Mouse (Mus musculus) heart, embryonic 13.5 days (tissue): ENCODE measurements around the gene Gm45713. TPM values are rescaled to one million over a fixed set of nuclear protein-coding genes. Genes with fewer than 3 reads are reported as not detected.

ENCODE experiments used
- ATAC-seq: fragments of 200-750 bp; cut with Nextera tagmentation; 2 replicates; pipeline ENCODE4 v1.8.0; 2017; ENCODE audit warnings: moderate TSS enrichment; ENCODE audit not compliant: insufficient number of reproducible peaks, low FRiP score, low TSS enrichment; ENCODE audit errors: extremely low read depth
- H3K27ac ChIP-seq: fragments of 300-500 bp; sonication (generic); replicated peaks from 2 replicates; pipeline ENCODE4 v1.5.1; 2015; ENCODE audit warnings: moderate library complexity, mild to moderate bottlenecking, inconsistent platforms
- H3K27me3 ChIP-seq: fragments of 300-500 bp; sonication (generic); replicated peaks from 2 replicates; pipeline ENCODE4 v1.6.1; 2015; ENCODE audit warnings: mild to moderate bottlenecking, inconsistent platforms
- H3K36me3 ChIP-seq: fragments of 300-500 bp; sonication (generic); 2 replicates; pipeline ENCODE4 v1.6.1; 2015; ENCODE audit warnings: mild to moderate bottlenecking, inconsistent platforms
- H3K4me1 ChIP-seq: fragments of 300-500 bp; sonication (generic); 2 replicates; pipeline ENCODE4 v1.6.1; 2015; ENCODE audit warnings: inconsistent platforms
- H3K4me2 ChIP-seq: fragments of 300-500 bp; sonication (generic); 2 replicates; pipeline ENCODE4 v1.6.1; 2015; ENCODE audit warnings: inconsistent platforms, mild to moderate bottlenecking, moderate library complexity
- H3K4me3 ChIP-seq: fragments of 300-500 bp; sonication (generic); 2 replicates; pipeline ENCODE4 v1.5.1; 2015; ENCODE audit warnings: moderate library complexity, mild to moderate bottlenecking, inconsistent platforms
- H3K9ac ChIP-seq: fragments of 300-500 bp; sonication (generic); 2 replicates; pipeline ENCODE4 v1.6.1; 2015; ENCODE audit warnings: inconsistent platforms, mild to moderate bottlenecking, moderate library complexity
- H3K9me3 ChIP-seq: fragments of 300-500 bp; sonication (generic); 2 replicates; pipeline ENCODE4 v1.6.1; 2016; ENCODE audit warnings: inconsistent platforms
- WGBS: fragments of 180-500 bp; shearing (Covaris S2); methylation state at CpG from one replicate; pipeline ENCODE4 v1.1.7; 2015; ENCODE audit warnings: mixed read lengths; 5-methylcytosine and 5-hydroxymethylcytosine counted together
- polyA plus RNA-seq: library from polyadenylated mRNA; unstranded; fragments of >200 nt; fragmentation: Nextera tagmentation; extraction: Ambion mirVana; gene quantifications from 2 replicates; pipeline ENCODE4 v1.2.1, GENCODE M21; 2015

The Gm45713 gene
- polyA plus RNA-seq: 0.17 TPM in 1 of 2 replicates, not detected in the other

- peaks cover 39% of the 10 kb centered on the region for H3K4me1 ChIP-seq
- peaks cover 7% of the 10 kb centered on the region; the same call in 1 of the 2 replicates for H3K27me3 ChIP-seq
- H3K36me3 ChIP-seq: no peaks in the 10 kb centered on the region
- H3K27ac ChIP-seq: peak within 1 kb of the TSS; percentile 65
- H3K9me3 ChIP-seq: no peaks in the 10 kb centered on the region
- H3K9ac ChIP-seq: peak within 1 kb of the TSS; percentile 89
- H3K4me3 ChIP-seq: peak within 1 kb of the TSS; percentile 76
- ATAC-seq: peak; percentile 58
- peak within 1 kb of the TSS; percentile 86 for H3K4me2 ChIP-seq
- 2% methylated on average over 29 of the region's 29 CpGs for WGBS
These were observed at the start of gene Gm45713, which contains the start of gene Flt3l for GRCm38 (mm10) chr7:45135993-45136567. TSS of gene Gm45713 (minus strand) at chr7:45136231. TSS of gene Flt3l (minus strand) at chr7:45136432.

GRCm38 (mm10) chr7:45183672-45184071, 47.6 kb upstream of the Gm45713 start:
- peaks cover 99% of the 10 kb centered on the region for H3K27me3 ChIP-seq
- no peak overlapping the region for H3K27ac ChIP-seq
- H3K36me3 ChIP-seq: no peaks in the 10 kb centered on the region
- no peaks in the 10 kb centered on the region for H3K9me3 ChIP-seq
- WGBS: 58% methylated on average over 7 of the region's 7 CpGs
- no peak overlapping the region for H3K9ac ChIP-seq
- H3K4me3 ChIP-seq: no peak overlapping the region
- ATAC-seq: no peak
- peaks cover 21% of the 10 kb centered on the region for H3K4me1 ChIP-seq
- H3K4me2 ChIP-seq: no peak overlapping the region

GRCm38 (mm10) chr7:45182606-45183005, 46.6 kb upstream of the Gm45713 start:
- H3K9me3 ChIP-seq: no peaks in the 10 kb centered on the region
- peak overlapping the region; percentile 65 for H3K9ac ChIP-seq
- 17% methylated on average over 11 of the region's 11 CpGs for WGBS
- peaks cover 99% of the 10 kb centered on the region for H3K27me3 ChIP-seq
- H3K27ac ChIP-seq: no peak overlapping the region
- H3K36me3 ChIP-seq: no peaks in the 10 kb centered on the region
- peaks cover 21% of the 10 kb centered on the region for H3K4me1 ChIP-seq
- peak overlapping the region; percentile 44 for H3K4me3 ChIP-seq
- peak overlapping the region; percentile 69 for H3K4me2 ChIP-seq
- no peak for ATAC-seq

DNA sequence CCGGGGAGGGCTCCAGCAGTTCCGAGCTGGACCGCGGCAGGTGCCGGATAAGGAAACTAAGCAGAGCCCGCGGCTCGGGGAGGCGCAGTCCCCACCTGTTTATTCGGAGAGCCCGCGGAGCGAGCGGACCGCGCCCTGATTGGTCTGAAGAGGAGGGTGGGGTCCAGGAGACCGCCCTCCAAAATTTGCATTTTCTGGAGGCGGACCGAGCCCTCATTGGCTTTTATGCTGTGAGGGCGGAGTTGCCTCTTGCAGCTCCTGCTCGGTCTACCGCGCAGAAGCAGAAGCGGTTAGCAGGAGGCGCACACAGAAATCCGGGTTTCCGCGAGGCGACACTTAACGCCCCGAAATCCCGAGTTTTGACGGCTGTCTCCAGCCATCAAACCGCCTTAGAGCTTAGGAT, 46.2 kb upstream of the Gm45713 start:
- H3K9me3 ChIP-seq: no peaks in the 10 kb centered on the region
- H3K27ac ChIP-seq: no peak overlapping the region
- peaks cover 21% of the 10 kb centered on the region for H3K4me1 ChIP-seq
- no peaks in the 10 kb centered on the region for H3K36me3 ChIP-seq
- under 1% methylated on average over 34 of the region's 34 CpGs for WGBS
- H3K4me3 ChIP-seq: peak overlapping the region; percentile 44
- H3K27me3 ChIP-seq: peaks cover 100% of the 10 kb centered on the region
- peak overlapping the region; percentile 65 for H3K9ac ChIP-seq
- ATAC-seq: peak; percentile 65; the same call in 1 of the 2 replicates
- H3K4me2 ChIP-seq: peak overlapping the region; percentile 69

DNA sequence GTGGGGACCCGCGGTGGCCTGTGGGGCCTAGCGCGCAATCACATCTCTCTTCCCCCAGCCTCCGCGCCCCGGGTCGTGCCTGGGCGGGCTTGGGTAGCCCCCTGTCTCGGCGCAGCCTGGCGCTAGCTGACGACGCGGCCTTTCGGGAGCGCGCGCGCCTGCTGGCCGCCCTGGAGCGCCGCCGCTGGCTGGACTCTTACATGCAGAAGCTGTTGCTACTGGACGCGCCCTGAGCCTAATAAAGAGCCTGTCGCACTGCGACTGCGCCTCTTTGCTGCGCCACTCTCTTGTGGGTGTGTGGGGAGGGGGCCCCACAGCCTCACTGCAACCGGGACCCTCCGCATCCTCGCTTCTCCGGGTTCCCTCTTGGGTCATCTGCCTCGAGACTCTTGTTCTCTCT, 45.5 kb upstream of the Gm45713 start:
- Histone ChIP-seq H3K4me2 (peak overlapping the region; percentile 69), H3K4me3 (peak overlapping the region; percentile 44), H3K27ac (no peak overlapping the region), H3K36me3 (no peaks in the 10 kb centered on the region), H3K9me3 (no peaks in the 10 kb centered on the region), H3K27me3 (peaks cover 100% of the 10 kb centered on the region), H3K4me1 (peaks cover 21% of the 10 kb centered on the region), H3K9ac (peak overlapping the region; percentile 40; the same call in 1 of the 2 replicates)
- WGBS: 4% methylated on average over 35 of the region's 35 CpGs
- ATAC-seq: no peak

GRCm38 (mm10) chr7:45180896-45181477, 45.0 kb upstream of the Gm45713 start, which contains the start of gene Pth2:
TSS of gene Pth2 (plus strand) at chr7:45180995.
- ATAC-seq: no peak
- peaks cover 100% of the 10 kb centered on the region for H3K27me3 ChIP-seq
- peak within 1 kb of the TSS; percentile 40; the same call in 1 of the 2 replicates for H3K9ac ChIP-seq
- 21% methylated on average over 20 of the region's 20 CpGs for WGBS
- no peaks in the 10 kb centered on the region for H3K9me3 ChIP-seq
- H3K4me2 ChIP-seq: peak within 1 kb of the TSS; percentile 69
- peak within 1 kb of the TSS; percentile 44 for H3K4me3 ChIP-seq
- H3K36me3 ChIP-seq: no peaks in the 10 kb centered on the region
- no peak within 1 kb of the TSS for H3K27ac ChIP-seq
- peaks cover 27% of the 10 kb centered on the region for H3K4me1 ChIP-seq

GRCm38 (mm10) chr7:45179469-45179868, 43.4 kb upstream of the Gm45713 start, which contains the start of gene Gfy:
TSS of gene Gfy (minus strand) at chr7:45179569.
- H3K4me3 ChIP-seq: no peak within 1 kb of the TSS
- WGBS: 27% methylated on average over 7 of the region's 7 CpGs
- ATAC-seq: no peak
- H3K4me2 ChIP-seq: no peak within 1 kb of the TSS
- no peak within 1 kb of the TSS for H3K9ac ChIP-seq
- H3K27me3 ChIP-seq: peaks cover 100% of the 10 kb centered on the region
- H3K4me1 ChIP-seq: peaks cover 33% of the 10 kb centered on the region
- no peaks in the 10 kb centered on the region for H3K9me3 ChIP-seq
- no peak within 1 kb of the TSS for H3K27ac ChIP-seq
- H3K36me3 ChIP-seq: no peaks in the 10 kb centered on the region

DNA sequence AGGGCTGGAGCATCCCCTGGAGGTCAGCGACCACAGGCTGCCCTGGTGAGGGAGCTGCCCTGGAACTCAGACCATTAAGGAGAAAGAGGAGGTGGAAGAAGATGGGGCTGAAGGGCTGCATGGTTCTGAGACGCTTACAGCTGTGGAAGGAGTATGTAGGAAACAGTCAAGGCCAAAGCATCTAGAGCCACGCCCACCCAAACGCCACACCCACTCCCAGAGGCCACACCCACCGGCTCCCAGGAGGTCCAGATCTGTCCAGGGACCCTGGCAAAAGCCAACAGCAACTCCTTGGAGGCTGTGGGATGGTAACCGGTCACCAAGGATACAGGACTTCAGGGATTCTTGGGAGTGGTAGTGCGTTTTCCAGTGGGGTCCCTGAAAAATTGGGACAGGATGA, 42.5 kb upstream of the Gm45713 start:
- Histone ChIP-seq H3K4me2 (no peak overlapping the region), H3K27ac (no peak overlapping the region), H3K9me3 (no peaks in the 10 kb centered on the region), H3K36me3 (no peaks in the 10 kb centered on the region), H3K27me3 (peaks cover 99% of the 10 kb centered on the region), H3K9ac (no peak overlapping the region), H3K4me3 (no peak overlapping the region), H3K4me1 (peaks cover 33% of the 10 kb centered on the region)
- WGBS: 17% methylated on average over 7 of the region's 7 CpGs
- no peak for ATAC-seq

- Histone ChIP-seq H3K9me3 (peaks cover 11% of the 10 kb centered on the region; the same call in 1 of the 2 replicates), H3K4me1 (peaks cover 21% of the 10 kb centered on the region), H3K4me2 (peak overlapping the region; percentile 56), H3K9ac (peak overlapping the region; percentile 40; the same call in 1 of the 2 replicates), H3K36me3 (no peaks in the 10 kb centered on the region), H3K27me3 (peaks cover 97% of the 10 kb centered on the region), H3K27ac (no peak overlapping the region), H3K4me3 (peak overlapping the region; percentile 34)
- WGBS: 4% methylated on average over 31 of the region's 31 CpGs
- ATAC-seq: no peak
These were observed 40.3 kb upstream of the Gm45713 start for GRCm38 (mm10) chr7:45176356-45176755.

DNA sequence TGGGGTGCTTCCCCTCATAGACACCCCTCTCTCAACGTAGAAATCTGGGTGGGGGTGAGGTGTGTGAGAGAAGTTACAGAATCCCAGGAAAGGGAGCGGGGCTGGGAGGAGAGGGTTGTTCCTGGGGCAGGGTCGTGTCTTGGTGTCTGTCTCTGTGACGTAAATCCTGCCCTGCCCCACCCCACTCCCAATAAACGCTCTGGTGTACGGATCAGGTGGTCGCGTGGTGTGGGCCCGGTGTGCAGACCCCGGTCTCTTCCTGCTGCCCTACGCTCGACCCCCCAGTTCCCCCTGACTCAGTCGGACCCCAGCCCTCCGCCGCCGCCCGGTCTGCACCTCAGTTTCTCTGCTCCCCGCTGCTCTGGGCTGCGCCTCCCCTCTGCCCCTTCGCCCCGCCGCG, 39.9 kb upstream of the Gm45713 start:
- ATAC-seq: no peak
- Histone ChIP-seq H3K27ac (no peak overlapping the region), H3K9me3 (peaks cover 15% of the 10 kb centered on the region), H3K9ac (peak overlapping the region; percentile 40; the same call in 1 of the 2 replicates), H3K4me1 (peaks cover 16% of the 10 kb centered on the region), H3K36me3 (no peaks in the 10 kb centered on the region), H3K4me2 (peak overlapping the region; percentile 56), H3K27me3 (peaks cover 97% of the 10 kb centered on the region), H3K4me3 (peak overlapping the region; percentile 34)
- WGBS: 2% methylated on average over 23 of the region's 23 CpGs

DNA sequence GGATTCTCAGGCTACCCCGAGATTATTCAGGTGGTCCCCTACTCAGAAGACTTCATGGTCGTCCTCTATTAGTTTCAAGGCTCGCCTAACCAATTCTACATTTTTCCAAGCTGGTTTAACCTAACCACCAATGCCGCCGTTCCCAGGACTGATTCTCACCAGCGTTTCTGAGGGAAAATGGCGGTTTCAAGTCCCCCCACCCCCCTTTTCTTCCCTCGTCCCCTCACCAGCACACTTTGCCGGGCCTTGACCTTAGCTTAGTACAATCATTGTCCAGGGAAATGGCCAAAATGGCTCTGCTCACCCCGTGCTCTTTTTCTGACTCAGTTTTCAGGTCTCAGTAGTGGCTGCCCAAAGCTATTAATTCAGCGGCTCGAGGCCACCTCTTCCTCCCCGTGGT, 39.4 kb upstream of the Gm45713 start:
- ATAC-seq: no peak
- Histone ChIP-seq H3K4me3 (no peak overlapping the region), H3K9ac (no peak overlapping the region), H3K9me3 (peaks cover 21% of the 10 kb centered on the region), H3K27ac (no peak overlapping the region), H3K27me3 (peaks cover 95% of the 10 kb centered on the region), H3K4me1 (peaks cover 11% of the 10 kb centered on the region), H3K4me2 (no peak overlapping the region), H3K36me3 (no peaks in the 10 kb centered on the region)
- 5% methylated on average over 13 of the region's 13 CpGs for WGBS
